Mouse (Mus musculus) hindbrain, postnatal 0 days (tissue): ENCODE results near the gene Gmfg. TPM values are rescaled to one million over a fixed set of nuclear protein-coding genes. Genes with fewer than 3 reads are reported as not detected.
A peak's percentile ranks its signal among the peaks of the same experiment; 100 is the strongest.

Experiments
- ATAC-seq: fragments of 200-750 bp; cut with Nextera tagmentation; 2 replicates; pipeline ENCODE4 v1.8.0; 2017; ENCODE audit warnings: mild to moderate bottlenecking, moderate TSS enrichment, moderate library complexity
- DNase-seq: peaks from one replicate; pipeline ENCODE4 v3.0.0-alpha.2; 2015; ENCODE audit warnings: low spot score
- H3K27ac ChIP-seq: fragments of 300-500 bp; sonication (generic); 2 replicates; pipeline ENCODE4 v1.5.1; 2014; ENCODE audit warnings: mild to moderate bottlenecking
- H3K27me3 ChIP-seq: fragments of 300-500 bp; sonication (generic); 2 replicates; pipeline ENCODE4 v1.6.1; 2014; ENCODE audit warnings: low read length, mixed read lengths; ENCODE audit not compliant: insufficient read depth
- H3K36me3 ChIP-seq: fragments of 300-500 bp; sonication (generic); 2 replicates; pipeline ENCODE4 v1.6.1; 2014; ENCODE audit warnings: low read length, mixed read lengths; ENCODE audit not compliant: insufficient read depth
- H3K4me1 ChIP-seq: fragments of 300-500 bp; sonication (generic); 2 replicates; pipeline ENCODE4 v1.6.1; 2014; ENCODE audit warnings: antibody characterized with exemption, low read length, mixed read lengths; ENCODE audit not compliant: insufficient read depth
- H3K4me2 ChIP-seq: fragments of 300-500 bp; sonication (generic); 2 replicates; pipeline ENCODE4 v1.6.1; 2014; ENCODE audit warnings: low read depth, mild to moderate bottlenecking, low read length, moderate library complexity, mixed read lengths
- H3K4me3 ChIP-seq: fragments of 300-500 bp; sonication (generic); 2 replicates; pipeline ENCODE4 v1.5.1; 2014; ENCODE audit warnings: low read length
- H3K9ac ChIP-seq: fragments of 300-500 bp; sonication (generic); replicated peaks from 2 replicates; pipeline ENCODE4 v1.6.1; 2014; ENCODE audit warnings: mild to moderate bottlenecking, low read length, moderate library complexity, mixed read lengths
- H3K9me3 ChIP-seq: fragments of 300-500 bp; sonication (generic); 2 replicates; pipeline ENCODE4 v1.6.1; 2016; ENCODE audit warnings: low read length, mixed read lengths
- CTCF ChIP-seq: IDR thresholded peaks from 2 replicates; pipeline ENCODE4 v1.5.1; 2016; ENCODE audit warnings: antibody characterized with exemption, control low read depth, low read depth
- WGBS: fragments of 180-500 bp; shearing (Covaris S2); extraction: QIAGEN DNeasy Blood & Tissue Kit; methylation state at CpG from one replicate; pipeline ENCODE4 v1.1.7; 2014; 5-methylcytosine and 5-hydroxymethylcytosine counted together
- polyA plus RNA-seq: library from polyadenylated mRNA; unstranded; fragments of >200 nt; fragmentation: Nextera tagmentation; extraction: Ambion mirVana; gene quantifications from 2 replicates; pipeline ENCODE4 v1.2.1, GENCODE M21; 2015
- total RNA-seq: library from RNA; depleted of rRNA; stranded (reverse); fragments of >200 nt; gene quantifications from 2 replicates; pipeline ENCODE4 v1.2.3, GENCODE M21; 2014

Gene Gmfg
- total and polyA plus RNA-seq, 2 experiments from 2014 or later, result 0.16 to 6.2 TPM

DNA sequence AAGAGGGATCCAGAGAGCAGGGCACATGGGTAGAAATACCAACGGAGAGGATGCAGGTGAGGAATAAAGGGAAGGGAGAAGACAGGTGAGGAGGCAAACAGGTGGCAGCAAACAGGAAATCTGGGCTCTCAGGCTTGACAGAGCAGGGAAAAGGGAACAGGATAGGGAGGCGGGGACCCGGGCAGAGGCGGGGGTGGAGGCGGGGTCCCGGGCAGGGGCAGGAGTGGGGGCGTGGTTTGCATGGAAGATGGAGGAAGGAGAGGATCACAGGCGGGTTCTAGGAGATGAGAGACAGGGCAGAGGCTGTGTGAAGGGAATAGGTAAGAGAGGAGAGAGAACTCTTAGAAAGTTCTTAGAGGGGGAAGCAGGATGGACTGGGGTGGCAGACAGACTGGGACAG, 41.6 kb downstream of the Gmfg start:
- no peaks in the 10 kb centered on the region for H3K9me3 ChIP-seq
- no peak for ATAC-seq

DNA sequence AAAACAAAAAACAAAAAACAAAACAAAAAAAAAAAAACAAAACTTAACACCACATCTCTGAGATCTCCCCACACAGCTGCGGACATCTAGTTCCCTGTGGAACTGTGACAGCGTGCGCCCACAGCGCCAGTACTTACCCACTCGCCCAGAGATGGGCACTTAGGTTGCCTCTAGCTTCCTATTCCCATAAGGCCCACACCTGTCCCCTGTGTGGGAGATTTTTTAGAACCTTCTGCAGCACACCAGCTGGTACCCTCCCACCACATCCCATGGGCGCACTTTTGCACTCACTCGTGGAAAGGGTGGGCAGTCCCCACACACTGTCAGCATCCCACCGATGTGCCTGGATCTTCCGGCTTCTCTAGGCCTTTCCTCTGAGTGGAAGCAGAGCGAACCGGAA, 45.6 kb downstream of the Gmfg start:
- ATAC-seq, result no peak
- no peaks in the 10 kb centered on the region for H3K36me3 ChIP-seq
- H3K27ac ChIP-seq, result no peak overlapping the region
- TF ChIP-seq CTCF, result no peak
- H3K27me3 ChIP-seq, result no peaks in the 10 kb centered on the region
- DNase-seq, result no peak
- no peak overlapping the region for H3K9ac ChIP-seq
- H3K4me1 ChIP-seq, result 0 out of 2 replicates have a peak, but pooled peaks cover under 1% of the 10 kb centered on the region
- H3K4me2 ChIP-seq, result no peak overlapping the region
- H3K4me3 ChIP-seq, result no peak overlapping the region
- WGBS, result 88% methylated on average over 11 of the region's 11 CpGs
- H3K9me3 ChIP-seq, result no peaks in the 10 kb centered on the region

More for the DNA sequence above, 41.6 kb downstream of the Gmfg start:
- Histone ChIP-seq H3K4me2 (no peak overlapping the region), H3K4me3 (no peak overlapping the region), H3K36me3 (no peaks in the 10 kb centered on the region), H3K27ac (no peak overlapping the region), H3K27me3 (no peaks in the 10 kb centered on the region), H3K9ac (no peak overlapping the region), H3K4me1 (no peaks in the 10 kb centered on the region)
- TF ChIP-seq CTCF, result no peak
- WGBS, result 14% methylated on average over 7 of the region's 8 CpGs
- DNase-seq, result no peak

DNA sequence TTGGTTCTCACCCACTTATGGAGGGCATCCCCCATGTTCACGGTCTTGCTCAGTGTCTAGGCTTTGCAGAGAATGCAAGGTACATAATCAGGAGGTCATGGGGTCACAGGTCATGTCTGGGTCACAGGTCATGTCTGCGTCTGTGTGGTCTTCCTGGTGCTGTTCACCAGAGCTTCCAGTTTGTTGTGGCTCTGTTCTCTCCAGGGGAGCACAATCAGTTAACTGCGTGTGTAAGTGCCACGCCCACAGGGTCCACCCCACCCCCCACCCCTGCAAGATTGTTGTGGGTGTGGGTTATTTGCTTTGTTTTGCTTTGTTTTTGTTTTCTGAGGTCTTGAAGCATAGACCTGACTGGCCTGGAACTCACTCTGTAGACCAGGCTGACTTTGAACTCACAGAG, 46.9 kb downstream of the Gmfg start:
- H3K36me3 ChIP-seq, result no peaks in the 10 kb centered on the region
- H3K9me3 ChIP-seq, result no peaks in the 10 kb centered on the region
- H3K4me3 ChIP-seq, result no peak overlapping the region
- 21% methylated on average over 4 of the region's 4 CpGs for WGBS
- TF ChIP-seq CTCF, result no peak
- H3K27ac ChIP-seq, result no peak overlapping the region
- no peaks in the 10 kb centered on the region for H3K27me3 ChIP-seq
- H3K4me1 ChIP-seq, result 0 out of 2 replicates have a peak, but pooled peaks cover 7% of the 10 kb centered on the region
- H3K4me2 ChIP-seq, result no peak overlapping the region
- no peak for ATAC-seq
- DNase-seq, result no peak
- no peak overlapping the region for H3K9ac ChIP-seq

DNA sequence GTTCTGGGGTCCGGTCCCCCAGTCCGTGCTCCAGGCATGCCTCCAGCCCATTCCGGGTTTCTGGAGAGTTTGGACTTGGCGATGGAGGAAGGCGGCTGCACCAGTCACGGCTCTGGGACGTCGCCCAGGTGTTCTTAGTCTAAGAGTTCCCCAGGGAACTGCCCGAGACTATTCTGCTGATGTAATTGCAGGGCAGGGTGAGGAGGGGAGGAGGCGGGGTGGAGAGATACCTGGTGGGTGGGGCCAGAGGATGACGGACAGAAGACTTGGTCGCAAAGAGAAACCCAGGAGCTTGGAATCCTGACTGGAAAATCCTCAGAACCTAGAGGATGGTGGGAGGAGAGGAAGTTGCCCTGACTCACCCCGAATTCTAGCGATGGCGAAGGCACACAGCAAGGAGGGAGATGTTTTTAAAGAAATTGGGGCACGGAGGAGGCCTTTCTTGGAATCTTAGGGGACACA, 50.8 kb downstream of the Gmfg start:
- Histone ChIP-seq H3K4me3 (peak overlapping the region; percentile 31), H3K9ac (peak overlapping the region; percentile 40), H3K9me3 (no peaks in the 10 kb centered on the region), H3K27ac (no peak overlapping the region), H3K4me1 (0 out of 2 replicates have a peak, but pooled peaks cover 7% of the 10 kb centered on the region), H3K4me2 (peak overlapping the region; percentile 58), H3K36me3 (no peaks in the 10 kb centered on the region), H3K27me3 (no peaks in the 10 kb centered on the region)
- ATAC-seq (peak; percentile 32; the same call in 1 of the 2 replicates), DNase-seq (peak; percentile 42)
- 5% methylated on average over 16 of the region's 16 CpGs for WGBS
- TF ChIP-seq CTCF, result no peak

DNA sequence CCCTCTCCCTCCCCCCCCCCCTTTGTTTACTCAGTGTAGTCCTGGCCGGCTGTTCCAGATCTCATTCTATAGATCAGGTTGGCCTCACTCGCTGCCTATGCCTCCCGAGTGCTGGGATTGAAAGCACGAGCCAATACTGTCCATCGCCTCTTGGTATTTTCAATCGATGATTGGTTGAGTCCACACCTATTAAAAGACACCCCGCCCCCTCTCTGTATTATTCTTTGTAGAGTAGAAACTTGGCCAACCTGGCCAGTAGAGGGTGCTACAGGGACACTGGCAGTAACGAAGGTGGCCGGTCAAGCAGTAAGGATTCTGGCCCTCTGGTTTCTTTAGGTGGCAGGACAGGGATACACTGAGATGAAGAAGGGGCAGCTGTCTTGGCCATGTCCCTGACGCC, 53.2 kb downstream of the Gmfg start:
- Histone ChIP-seq H3K27ac (no peak overlapping the region), H3K4me1 (0 out of 2 replicates have a peak, but pooled peaks cover 7% of the 10 kb centered on the region), H3K4me3 (no peak overlapping the region), H3K36me3 (no peaks in the 10 kb centered on the region), H3K9ac (no peak overlapping the region), H3K27me3 (no peaks in the 10 kb centered on the region), H3K4me2 (peak overlapping the region; percentile 26), H3K9me3 (no peaks in the 10 kb centered on the region)
- ATAC-seq, result 0 out of 2 replicates have a peak, but pooled peaks have one; percentile 58
- TF ChIP-seq CTCF, result peak; percentile 68
- peak; percentile 77 for DNase-seq
- 4% methylated on average over 10 of the region's 10 CpGs for WGBS

DNA sequence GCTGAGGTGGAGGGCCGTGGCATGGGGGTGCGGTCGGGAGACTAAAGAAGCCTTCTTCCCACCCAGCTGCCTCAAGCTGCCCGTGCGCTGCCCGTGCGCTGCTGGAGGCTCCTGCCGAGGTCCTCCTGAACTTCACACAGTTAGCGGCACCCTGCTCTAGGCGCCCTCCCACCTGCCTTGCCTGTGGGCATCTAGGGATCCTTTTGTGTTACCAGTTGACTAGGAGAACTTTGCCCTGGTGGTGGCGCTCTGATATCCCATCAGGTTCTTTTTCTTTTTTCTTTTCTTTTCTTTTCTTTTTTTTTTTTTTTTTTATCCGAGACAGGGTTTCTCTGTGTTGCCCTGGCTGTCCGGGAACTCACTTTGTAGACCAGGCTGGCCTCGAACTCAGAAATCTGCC, 53.7 kb downstream of the Gmfg start:
- 49% methylated on average over 14 of the region's 14 CpGs for WGBS
- H3K27ac ChIP-seq, result no peak overlapping the region
- no peaks in the 10 kb centered on the region for H3K9me3 ChIP-seq
- H3K4me3 ChIP-seq, result no peak overlapping the region
- no peak overlapping the region for H3K9ac ChIP-seq
- no peak for ATAC-seq
- H3K4me1 ChIP-seq, result 0 out of 2 replicates have a peak, but pooled peaks cover 7% of the 10 kb centered on the region
- no peaks in the 10 kb centered on the region for H3K27me3 ChIP-seq
- peak; percentile 8; the same call in 1 of the 2 replicates for TF ChIP-seq CTCF
- peak overlapping the region; percentile 26 for H3K4me2 ChIP-seq
- no peak for DNase-seq
- no peaks in the 10 kb centered on the region for H3K36me3 ChIP-seq

DNA sequence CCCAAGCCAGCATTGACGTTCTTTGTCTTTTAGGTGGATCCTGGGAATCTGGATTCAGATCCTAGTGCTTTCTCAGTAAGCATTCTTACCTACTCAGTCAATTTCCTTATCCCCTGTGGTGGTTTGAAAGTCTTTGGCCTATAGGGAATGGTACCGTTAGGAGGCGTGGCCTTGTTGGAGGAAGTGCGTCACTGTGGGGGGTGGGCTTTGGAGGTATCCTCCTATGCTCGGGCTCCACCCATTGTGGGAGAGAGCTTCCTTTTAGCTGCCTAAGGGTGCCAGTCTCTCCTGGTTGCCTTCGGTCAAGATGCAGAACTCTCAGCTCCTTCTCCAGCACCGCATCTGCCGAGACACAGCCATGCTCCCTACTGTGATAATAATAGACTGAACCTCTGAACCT, 55.1 kb downstream of the Gmfg start:
- Histone ChIP-seq H3K4me2 (no peak overlapping the region), H3K27ac (no peak overlapping the region), H3K36me3 (no peaks in the 10 kb centered on the region), H3K27me3 (no peaks in the 10 kb centered on the region), H3K4me3 (no peak overlapping the region), H3K4me1 (0 out of 2 replicates have a peak, but pooled peaks cover 7% of the 10 kb centered on the region), H3K9me3 (no peaks in the 10 kb centered on the region), H3K9ac (no peak overlapping the region)
- WGBS, result 94% methylated on average over 8 of the region's 8 CpGs
- no peak for TF ChIP-seq CTCF
- DNase-seq (no peak), ATAC-seq (no peak)
